Mouse (Mus musculus): Measurements from ENCODE around the gene Gpx2.

DNA sequence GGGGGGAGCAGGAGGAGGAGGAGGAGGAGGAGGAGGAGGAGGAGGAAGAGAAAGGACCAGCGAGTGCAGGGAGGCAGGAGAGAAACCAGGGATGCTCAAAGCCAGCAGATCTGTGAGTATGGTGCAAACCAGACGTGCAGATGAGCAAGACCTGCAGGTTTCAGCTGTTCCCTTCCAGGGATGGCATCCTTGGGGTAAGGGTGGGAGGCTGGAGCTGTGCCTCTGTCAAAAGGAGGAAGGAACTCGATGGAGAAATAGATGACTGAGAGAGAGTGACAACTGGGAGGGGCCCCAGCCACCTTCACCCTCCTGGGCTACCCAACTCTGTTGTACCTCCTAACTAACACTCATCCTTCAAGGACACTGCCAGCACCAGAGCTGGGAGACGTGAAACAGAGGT is 21.4 kb upstream of the Gpx2 start:
- TF ChIP-seq CTCF (IDR thresholded peaks at IDR 0.05 in 2 of 3, conservative IDR thresholded peaks at IDR 0.05 in 1 of 3; ENCODE audit: control insufficient read depth in 1 of 3, insufficient read depth in 1 of 3, low read depth in 2 of 3, low read length in 3 of 3, poor library complexity in 1 of 3, severe bottlenecking in 1 of 3) (no peak), POLR2AphosphoS2 (IDR thresholded peaks at IDR 0.05; ENCODE audit: low read length) (no peak), EP300 (IDR thresholded peaks at IDR 0.05; ENCODE audit: low read depth in 1 of 2, low read length in 2 of 2) (no peak), ZNF384 (IDR thresholded peaks at IDR 0.05; ENCODE audit: low read depth, low read length) (no peak), CHD1 (IDR thresholded peaks at IDR 0.05; ENCODE audit: low read depth, low read length) (no peak), MEF2A (IDR thresholded peaks at IDR 0.05; ENCODE audit: extremely low read depth, insufficient replicate concordance, low read depth, low read length, poor library complexity, severe bottlenecking) (no peak), MAZ (IDR thresholded peaks at IDR 0.05; ENCODE audit: low read depth, low read length) (no peak), GATA1 (IDR thresholded peaks at IDR 0.05; ENCODE audit: low read depth, low read length) (no peak), ZKSCAN1 (IDR thresholded peaks at IDR 0.05; ENCODE audit: low read depth, low read length) (no peak), TAL1 (IDR thresholded peaks at IDR 0.05; ENCODE audit: low read length) (no peak), CHD2 (IDR thresholded peaks at IDR 0.05; ENCODE audit: low read length) (no peak), MAX (IDR thresholded peaks at IDR 0.05; ENCODE audit: low read length) (no peak), MYB (IDR thresholded peaks at IDR 0.05; ENCODE audit: low read depth, low read length) (no peak)

Data from MEL (cell line).